Mouse (Mus musculus): ENCODE data around the gene Ufc1. TPM values are rescaled to one million over a fixed set of nuclear protein-coding genes. Genes with fewer than 3 reads are reported as not detected.

Ufc1 gene
- total and polyA plus RNA-seq, 3 experiments = 71.0 to 408 (median 101) TPM

DNA sequence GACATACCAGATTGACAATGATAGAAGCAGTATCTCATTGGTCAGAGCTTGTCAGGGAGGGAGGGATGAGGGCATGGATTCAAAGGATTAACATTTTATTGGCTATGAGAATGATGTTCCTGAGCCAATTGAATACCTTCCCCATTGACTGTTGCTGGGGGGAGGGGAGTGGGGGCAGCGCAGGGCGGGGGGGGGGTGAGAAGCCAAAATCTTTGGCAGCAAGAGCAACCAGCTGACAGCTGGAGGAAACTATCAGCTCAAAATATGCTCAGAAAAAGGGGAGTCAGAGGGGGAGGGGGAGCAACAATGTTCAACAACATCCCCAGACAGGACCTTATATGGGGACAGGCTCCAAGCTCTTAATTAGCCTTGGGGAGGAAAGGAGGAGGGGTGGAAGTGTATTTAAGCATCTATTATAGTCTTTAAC, 31.6 kb downstream of the Ufc1 start:
- Histone ChIP-seq H3K4me3 (ENCODE audit: control insufficient read depth in 1 of 2, insufficient read depth in 1 of 2, low read depth in 2 of 2, low read length in 2 of 2) (no peak overlapping the region), H3K27ac (ENCODE audit: control insufficient read depth, low read depth, low read length) (no peak overlapping the region), H3K36me3 (ENCODE audit: control insufficient read depth in 1 of 2, insufficient read depth in 2 of 2, low read length in 2 of 2) (peaks cover 0 to 9% of the 10 kb centered on the region in 2 experiments; a peak in 2 of 4 replicates), H3K9me3 (replicated peaks; ENCODE audit: insufficient read depth, low read length) (no peaks in the 10 kb centered on the region), H3K4me1 (ENCODE audit: control insufficient read depth in 1 of 2, insufficient read depth in 2 of 2, low read length in 2 of 2) (peaks cover 4 to 17% of the 10 kb centered on the region in 2 experiments; a peak in 3 of 4 replicates), H3K79me2 (ENCODE audit: control insufficient read depth, insufficient read depth, low read length, poor library complexity) (no peaks in the 10 kb centered on the region), H3K27me3 (ENCODE audit: control insufficient read depth in 1 of 2, insufficient read depth in 2 of 2, low read length in 2 of 2) (peaks cover 0 to 2% of the 10 kb centered on the region in 2 experiments; a peak in 3 of 4 replicates), H3K9ac (ENCODE audit: control insufficient read depth, low read depth, low read length, poor library complexity, severe bottlenecking) (no peak overlapping the region)
- DNase-seq (ENCODE audit: low read depth, low spot score) = no peak
- no peak for TF ChIP-seq ZKSCAN1 (IDR thresholded peaks at IDR 0.05; ENCODE audit: low read depth, low read length)
- TF ChIP-seq ETS1 (IDR thresholded peaks at IDR 0.05; ENCODE audit: low read depth, low read length) = no peak
- TF ChIP-seq MEF2A (IDR thresholded peaks at IDR 0.05; ENCODE audit: extremely low read depth, insufficient replicate concordance, low read depth, low read length, poor library complexity, severe bottlenecking) = no peak
- no peak for TF ChIP-seq MAFK (IDR thresholded peaks at IDR 0.05; ENCODE audit: borderline replicate concordance, low read depth, low read length)

DNA sequence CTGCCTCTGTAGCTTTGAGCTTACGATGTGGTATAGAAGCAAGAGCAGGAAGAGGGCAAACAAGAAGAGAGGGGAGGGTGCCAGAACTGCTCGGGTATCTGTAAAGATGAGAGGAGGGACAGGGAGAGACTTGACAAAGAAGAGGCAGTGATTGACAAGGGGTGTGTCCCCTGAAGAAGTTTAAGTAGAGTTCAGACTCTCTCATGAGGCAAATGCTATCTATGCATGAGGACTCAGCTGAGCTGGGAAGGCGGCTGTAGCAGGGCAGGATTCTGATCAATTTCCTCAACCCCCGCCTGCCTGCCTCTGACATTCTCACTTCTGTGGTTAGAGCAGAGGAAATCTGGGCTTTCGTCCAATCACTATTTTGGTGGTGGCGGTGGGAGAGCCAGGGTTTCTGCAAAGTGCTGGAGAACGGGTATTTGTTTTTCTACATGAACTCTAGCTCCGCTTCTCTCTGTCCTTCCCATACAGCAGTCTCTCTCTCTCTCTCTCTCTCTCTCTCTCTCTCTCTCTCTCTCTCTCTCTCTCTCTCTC, 32.2 kb downstream of the Ufc1 start:
- Histone ChIP-seq H3K9me3 (replicated peaks; ENCODE audit: insufficient read depth, low read length) (no peaks in the 10 kb centered on the region), H3K4me3 (ENCODE audit: control insufficient read depth in 1 of 2, insufficient read depth in 1 of 2, low read depth in 2 of 2, low read length in 2 of 2) (no peak overlapping the region), H3K27me3 (ENCODE audit: control insufficient read depth in 1 of 2, insufficient read depth in 2 of 2, low read length in 2 of 2) (peaks cover 0 to 2% of the 10 kb centered on the region in 2 experiments; a peak in 3 of 4 replicates), H3K9ac (ENCODE audit: control insufficient read depth, low read depth, low read length, poor library complexity, severe bottlenecking) (no peak overlapping the region), H3K27ac (ENCODE audit: control insufficient read depth, low read depth, low read length) (no peak overlapping the region), H3K36me3 (ENCODE audit: control insufficient read depth in 1 of 2, insufficient read depth in 2 of 2, low read length in 2 of 2) (peaks cover 0 to 9% of the 10 kb centered on the region in 2 experiments; a peak in 2 of 4 replicates), H3K79me2 (ENCODE audit: control insufficient read depth, insufficient read depth, low read length, poor library complexity) (no peaks in the 10 kb centered on the region), H3K4me1 (ENCODE audit: control insufficient read depth in 1 of 2, insufficient read depth in 2 of 2, low read length in 2 of 2) (peaks cover 4 to 17% of the 10 kb centered on the region in 2 experiments; a peak in 3 of 4 replicates)
- peak; percentile 62 for DNase-seq (ENCODE audit: low read depth, low spot score)
- TF ChIP-seq POLR2AphosphoS5 (IDR thresholded peaks at IDR 0.05; ENCODE audit: borderline replicate concordance, low read depth, low read length) (no peak), GATA1 (IDR thresholded peaks at IDR 0.05; ENCODE audit: low read depth, low read length) (no peak), JUND (IDR thresholded peaks at IDR 0.05; ENCODE audit: low read depth, low read length) (0 out of 2 replicates have a peak, but pooled peaks have one; percentile 71), RCOR1 (IDR thresholded peaks at IDR 0.05; ENCODE audit: low read depth, low read length) (peak; percentile 92)

GRCm38 (mm10) chr1:171260316-171260715, 34.5 kb downstream of the Ufc1 start:
- Histone ChIP-seq H3K27ac (ENCODE audit: control insufficient read depth, low read depth, low read length) (no peak overlapping the region), H3K9me3 (replicated peaks; ENCODE audit: insufficient read depth, low read length) (no peaks in the 10 kb centered on the region), H3K36me3 (ENCODE audit: control insufficient read depth in 1 of 2, insufficient read depth in 2 of 2, low read length in 2 of 2) (peaks cover 0 to 3% of the 10 kb centered on the region in 2 experiments; a peak in 2 of 4 replicates), H3K4me1 (ENCODE audit: control insufficient read depth in 1 of 2, insufficient read depth in 2 of 2, low read length in 2 of 2) (peaks cover 0 to 6% of the 10 kb centered on the region in 2 experiments; a peak in 1 of 4 replicates), H3K9ac (ENCODE audit: control insufficient read depth, low read depth, low read length, poor library complexity, severe bottlenecking) (no peak overlapping the region), H3K27me3 (ENCODE audit: control insufficient read depth in 1 of 2, insufficient read depth in 2 of 2, low read length in 2 of 2) (peaks cover 0 to 2% of the 10 kb centered on the region in 2 experiments; a peak in 3 of 4 replicates), H3K79me2 (ENCODE audit: control insufficient read depth, insufficient read depth, low read length, poor library complexity) (no peaks in the 10 kb centered on the region), H3K4me3 (ENCODE audit: control insufficient read depth in 1 of 2, insufficient read depth in 1 of 2, low read depth in 2 of 2, low read length in 2 of 2) (no peak overlapping the region)
- TF ChIP-seq USF2 (IDR thresholded peaks at IDR 0.05; ENCODE audit: borderline replicate concordance in 1 of 2, insufficient read depth in 1 of 2, low read depth in 1 of 2, low read length in 2 of 2) = no peak
- no peak for TF ChIP-seq ZC3H11A (IDR thresholded peaks at IDR 0.05; ENCODE audit: low read depth, low read length)
- DNase-seq (ENCODE audit: low read depth, low spot score) = no peak

Data from MEL (cell line).